Mouse (Mus musculus): ENCODE data around the gene Tmem182.

Tmem182 gene

GRCm38 (mm10) chr1:40800908-40801307 lies 4.5 kb upstream of the Tmem182 start:
- DNase-seq = no peak

- DNase-seq = peak; percentile 60
Measured at GRCm38 (mm10) chr1:40802759-40803158, 2.6 kb upstream of the Tmem182 start.

- no peak for DNase-seq
Measured at GRCm38 (mm10) chr1:40804118-40804517, 1.3 kb upstream of the Tmem182 start.

- DNase-seq = no peak
Measured at GRCm38 (mm10) chr1:40805891-40806290, 490 bp downstream of the Tmem182 start.

- no peak for DNase-seq
Measured at GRCm38 (mm10) chr1:40808643-40809042, 3.2 kb downstream of the Tmem182 start.

GRCm38 (mm10) chr1:40815071-40815845 lies 9.9 kb downstream of the Tmem182 start:
- DNase-seq = peak; percentile 36

GRCm38 (mm10) chr1:40824517-40824916 lies 19.1 kb downstream of the Tmem182 start:
- DNase-seq = no peak

GRCm38 (mm10) chr1:40824936-40825335 lies 19.5 kb downstream of the Tmem182 start:
- no peak for DNase-seq

GRCm38 (mm10) chr1:40825826-40826225 lies 20.4 kb downstream of the Tmem182 start:
- DNase-seq = no peak

- DNase-seq = no peak
Measured at GRCm38 (mm10) chr1:40829213-40829914, 24.0 kb downstream of the Tmem182 start.

- DNase-seq = no peak
Measured at GRCm38 (mm10) chr1:40830712-40831507, 25.5 kb downstream of the Tmem182 start.

GRCm38 (mm10) chr1:40835468-40835867 lies 30.1 kb downstream of the Tmem182 start:
- no peak for DNase-seq

GRCm38 (mm10) chr1:40840605-40841004 lies 35.2 kb downstream of the Tmem182 start:
- DNase-seq = no peak

GRCm38 (mm10) chr1:40841032-40841761 lies 35.8 kb downstream of the Tmem182 start:
- no peak for DNase-seq

GRCm38 (mm10) chr1:40844616-40845015 lies 39.2 kb downstream of the Tmem182 start:
- peak; percentile 70 for DNase-seq

- DNase-seq = no peak
Measured at GRCm38 (mm10) chr1:40847196-40847938, 42.0 kb downstream of the Tmem182 start.

- DNase-seq = no peak
Measured at GRCm38 (mm10) chr1:40851286-40851685, 45.9 kb downstream of the Tmem182 start.

GRCm38 (mm10) chr1:40855268-40855667 lies 49.9 kb downstream of the Tmem182 start:
- no peak for DNase-seq

- peak; percentile 28 for DNase-seq
Measured at GRCm38 (mm10) chr1:40856846-40857636, 51.6 kb downstream of the Tmem182 start.

- DNase-seq = no peak
Measured at GRCm38 (mm10) chr1:40865043-40865442, 59.6 kb downstream of the Tmem182 start.

- DNase-seq = no peak
Measured at GRCm38 (mm10) chr1:40867106-40867505, 61.7 kb downstream of the Tmem182 start.
